Mouse (Mus musculus) MEL (cell line): ENCODE data around the gene Tln2. TPM values are rescaled to one million over a fixed set of nuclear protein-coding genes. Genes with fewer than 3 reads are reported as not detected.

Experiments
- DNase-seq: peaks from one replicate; pipeline ENCODE4 v3.0.0; 2011; ENCODE audit warnings: low read depth, low spot score
- H3K27ac ChIP-seq: 2 replicates; pipeline ENCODE4 v1.5.1; 2012; ENCODE audit warnings: low read depth, mild to moderate bottlenecking, control low read depth, low read length, moderate library complexity; ENCODE audit not compliant: control insufficient read depth
- H3K27me3 ChIP-seq, 2 experiments: fragments of 150-350 bp in 1 of 2; sonication (generic) in 1 of 2; 2 replicates each; pipeline ENCODE4 v1.6.1; 2012; ENCODE audit warnings: low read length in 2 of 2, mild to moderate bottlenecking in 2 of 2, improper control_type of control experiment in 1 of 2, moderate library complexity in 1 of 2; ENCODE audit not compliant: insufficient read depth in 2 of 2, control insufficient read depth in 1 of 2
- H3K36me3 ChIP-seq, 2 experiments: 2 replicates each; pipeline ENCODE4 v1.6.1; 2012 to 2014; ENCODE audit warnings: low read length in 2 of 2, improper control_type of control experiment in 1 of 2, inconsistent platforms in 1 of 2, mild to moderate bottlenecking in 1 of 2; ENCODE audit not compliant: insufficient read depth in 2 of 2, control insufficient read depth in 1 of 2
- H3K4me1 ChIP-seq, 2 experiments: fragments of 150-350 bp in 1 of 2; sonication (generic) in 1 of 2; 2 replicates each; pipeline ENCODE4 v1.6.1; 2012; ENCODE audit warnings: low read length in 2 of 2, improper control_type of control experiment in 1 of 2, mild to moderate bottlenecking in 1 of 2; ENCODE audit not compliant: insufficient read depth in 2 of 2, control insufficient read depth in 1 of 2
- H3K4me3 ChIP-seq, 2 experiments: fragments of 150-350 bp in 1 of 2; sonication (generic) in 1 of 2; 2 replicates each; pipeline ENCODE4 v1.5.1; 2012; ENCODE audit warnings: low read depth in 2 of 2, low read length in 2 of 2, mild to moderate bottlenecking in 2 of 2, moderate library complexity in 2 of 2, control low read depth in 1 of 2, improper control_type of control experiment in 1 of 2; ENCODE audit not compliant: control insufficient read depth in 1 of 2, insufficient read depth in 1 of 2
- H3K79me2 ChIP-seq: 2 replicates; pipeline ENCODE4 v1.6.1; 2012; ENCODE audit warnings: mild to moderate bottlenecking, low read length, moderate library complexity; ENCODE audit not compliant: control insufficient read depth, poor library complexity, insufficient read depth
- H3K9ac ChIP-seq: 2 replicates; pipeline ENCODE4 v1.6.1; 2012; ENCODE audit warnings: low read depth, mild to moderate bottlenecking, control low read depth, low read length, moderate library complexity; ENCODE audit not compliant: control insufficient read depth, poor library complexity, severe bottlenecking
- H3K9me3 ChIP-seq: fragments of 150-350 bp; sonication (generic); replicated peaks from 2 replicates; pipeline ENCODE4 v1.6.1; 2012; ENCODE audit warnings: mild to moderate bottlenecking, low read length, improper control_type of control experiment, moderate library complexity; ENCODE audit not compliant: insufficient read depth
- CHD1 ChIP-seq: IDR thresholded peaks from 2 replicates; pipeline ENCODE4 v1.6.1; 2012; ENCODE audit warnings: low read depth, mild to moderate bottlenecking, inconsistent platforms, low read length, improper control_type of control experiment
- ELF1 ChIP-seq: IDR thresholded peaks from 2 replicates; pipeline ENCODE4 v1.6.1; 2014; ENCODE audit warnings: low read depth, mild to moderate bottlenecking, inconsistent platforms, low read length, improper control_type of control experiment, moderate library complexity
- EP300 ChIP-seq, 2 experiments: IDR thresholded peaks; 2 replicates each; pipeline ENCODE4 v1.6.1; 2011; ENCODE audit warnings: improper control_type of control experiment in 2 of 2, low read length in 2 of 2, low read depth in 1 of 2, mild to moderate bottlenecking in 1 of 2
- ETS1 ChIP-seq: IDR thresholded peaks from 2 replicates; pipeline ENCODE4 v1.6.1; 2012; ENCODE audit warnings: low read depth, mild to moderate bottlenecking, inconsistent platforms, low read length, improper control_type of control experiment, moderate library complexity
- GABPA ChIP-seq: IDR thresholded peaks from 2 replicates; pipeline ENCODE4 v1.6.1; 2012; ENCODE audit warnings: low read depth, mild to moderate bottlenecking, inconsistent platforms, low read length, improper control_type of control experiment, moderate library complexity
- GATA1 ChIP-seq: IDR thresholded peaks from 2 replicates; pipeline ENCODE4 v1.6.1; 2011; ENCODE audit warnings: low read depth, low read length, improper control_type of control experiment
- HCFC1 ChIP-seq: IDR thresholded peaks from 2 replicates; pipeline ENCODE4 v1.6.1; 2012; ENCODE audit warnings: low read depth, mild to moderate bottlenecking, inconsistent platforms, low read length, improper control_type of control experiment, moderate library complexity
- KAT2A ChIP-seq: conservative IDR thresholded peaks from 2 replicates; pipeline ENCODE4 v1.6.1; 2012; ENCODE audit warnings: low read depth, low read length, improper control_type of control experiment, inconsistent platforms
- MEF2A ChIP-seq: IDR thresholded peaks from 2 replicates; pipeline ENCODE4 v1.6.1; 2014; ENCODE audit warnings: low read depth, mild to moderate bottlenecking, inconsistent platforms, low read length, improper control_type of control experiment; ENCODE audit not compliant: poor library complexity, insufficient replicate concordance, severe bottlenecking; ENCODE audit errors: extremely low read depth
- MXI1 ChIP-seq: IDR thresholded peaks from 2 replicates; pipeline ENCODE4 v1.6.1; 2011; ENCODE audit warnings: mild to moderate bottlenecking, low read depth, low read length, improper control_type of control experiment
- MYB ChIP-seq: IDR thresholded peaks from 2 replicates; pipeline ENCODE4 v1.6.1; 2011; ENCODE audit warnings: mild to moderate bottlenecking, low read depth, low read length, improper control_type of control experiment
- MYC ChIP-seq: IDR thresholded peaks from 2 replicates; pipeline ENCODE4 v1.6.1; 2011; ENCODE audit warnings: low read depth, mild to moderate bottlenecking, low read length, improper control_type of control experiment, moderate library complexity
- NELFE ChIP-seq: IDR thresholded peaks from 2 replicates; pipeline ENCODE4 v1.6.1; 2011; ENCODE audit warnings: low read depth, low read length, improper control_type of control experiment
- NRF1 ChIP-seq: IDR thresholded peaks from 2 replicates; pipeline ENCODE4 v1.6.1; 2014; ENCODE audit warnings: low read depth, mild to moderate bottlenecking, inconsistent platforms, low read length, improper control_type of control experiment, moderate library complexity; ENCODE audit not compliant: poor library complexity, insufficient read depth, severe bottlenecking
- POLR2AphosphoS5 ChIP-seq: IDR thresholded peaks from 2 replicates; pipeline ENCODE4 v1.6.1; 2012; ENCODE audit warnings: low read depth, borderline replicate concordance, mild to moderate bottlenecking, inconsistent platforms, low read length, moderate library complexity, mixed read lengths
- RAD21 ChIP-seq: IDR thresholded peaks from 2 replicates; pipeline ENCODE4 v1.6.1; 2011; ENCODE audit warnings: mild to moderate bottlenecking, low read depth, low read length, improper control_type of control experiment
- RCOR1 ChIP-seq: IDR thresholded peaks from 2 replicates; pipeline ENCODE4 v1.6.1; 2012; ENCODE audit warnings: low read depth, mild to moderate bottlenecking, inconsistent platforms, low read length, improper control_type of control experiment
- SIN3A ChIP-seq: IDR thresholded peaks from 2 replicates; pipeline ENCODE4 v1.6.1; 2012; ENCODE audit warnings: low read length, improper control_type of control experiment, inconsistent platforms
- TCF12 ChIP-seq: IDR thresholded peaks from 2 replicates; pipeline ENCODE4 v1.6.1; 2014; ENCODE audit warnings: low read depth, mild to moderate bottlenecking, inconsistent platforms, low read length, improper control_type of control experiment, moderate library complexity
- USF1 ChIP-seq: IDR thresholded peaks from 2 replicates; pipeline ENCODE4 v1.6.1; 2014; ENCODE audit warnings: low read depth, mild to moderate bottlenecking, inconsistent platforms, low read length, improper control_type of control experiment, moderate library complexity
- USF2 ChIP-seq, 2 experiments: IDR thresholded peaks; 2 replicates each; pipeline ENCODE4 v1.6.1; 2011 to 2012; ENCODE audit warnings: improper control_type of control experiment in 2 of 2, low read length in 2 of 2, borderline replicate concordance in 1 of 2, inconsistent platforms in 1 of 2, low read depth in 1 of 2, mild to moderate bottlenecking in 1 of 2; ENCODE audit not compliant: insufficient read depth in 1 of 2
- ZC3H11A ChIP-seq: IDR thresholded peaks from 2 replicates; pipeline ENCODE4 v1.6.1; 2012; ENCODE audit warnings: low read depth, mild to moderate bottlenecking, inconsistent platforms, low read length, improper control_type of control experiment
- ZKSCAN1 ChIP-seq: IDR thresholded peaks from 2 replicates; pipeline ENCODE4 v1.6.1; 2012; ENCODE audit warnings: low read depth, mild to moderate bottlenecking, inconsistent platforms, low read length, improper control_type of control experiment, moderate library complexity
- ZMIZ1 ChIP-seq: IDR thresholded peaks from 2 replicates; pipeline ENCODE4 v1.6.1; 2012; ENCODE audit warnings: low read depth, mild to moderate bottlenecking, inconsistent platforms, low read length, improper control_type of control experiment, moderate library complexity
- ZNF384 ChIP-seq: IDR thresholded peaks from 2 replicates; pipeline ENCODE4 v1.6.1; 2012; ENCODE audit warnings: low read depth, mild to moderate bottlenecking, inconsistent platforms, low read length, improper control_type of control experiment
- polyA plus RNA-seq, 2 experiments: library from polyadenylated mRNA; stranded (reverse) in 1 of 2; unstranded in 1 of 2; fragments of >175 nt in 1 of 2; fragments of >200 nt in 1 of 2; gene quantifications; 2 replicates each; pipeline versions ENCODE4 v1.2.1 to v1.2.4; 2012; ENCODE audit warnings: low replicate concordance in 2 of 2, low read depth in 1 of 2; ENCODE audit not compliant: insufficient read length in 2 of 2, insufficient read depth in 1 of 2, missing spikeins in 1 of 2
- total RNA-seq: library from RNA; depleted of rRNA; stranded (reverse); fragments of 300-350 nt; gene quantifications from 2 replicates; pipeline ENCODE4 v1.2.3, GENCODE M21; 2012

Tln2 gene
- total and polyA plus RNA-seq, 3 experiments: not detected

DNA sequence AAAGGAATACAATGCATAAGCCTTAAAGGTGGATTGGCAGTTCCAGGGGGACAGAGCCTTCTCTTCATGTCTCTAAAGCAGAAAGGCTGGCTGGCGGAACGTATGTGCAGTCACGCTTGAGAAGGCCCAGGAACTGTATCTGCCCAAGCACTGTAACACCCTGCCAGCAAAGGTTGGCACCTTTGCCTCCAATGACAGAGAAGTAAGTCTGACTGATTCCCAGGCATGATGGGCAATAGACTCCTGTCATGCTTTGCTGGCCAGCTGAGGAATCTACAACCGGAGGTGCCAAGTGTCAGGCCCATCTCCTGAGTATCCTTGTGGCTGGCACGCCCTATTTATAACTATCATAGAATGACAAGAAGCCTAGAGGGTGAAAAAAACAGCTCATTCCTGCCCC lies 83.3 kb downstream of the Tln2 start:
- Histone ChIP-seq H3K27ac (no peak overlapping the region), H3K79me2 (no peaks in the 10 kb centered on the region), H3K4me3 (no peak overlapping the region), H3K36me3 (no peaks in the 10 kb centered on the region), H3K27me3 (no peaks in the 10 kb centered on the region), H3K9ac (no peak overlapping the region), H3K9me3 (no peaks in the 10 kb centered on the region), H3K4me1 (no peaks in the 10 kb centered on the region)
- no peak for DNase-seq
- TF ChIP-seq USF2 (IDR thresholded peaks at IDR 0.05; ENCODE audit: borderline replicate concordance in 1 of 2, insufficient read depth in 1 of 2, low read depth in 1 of 2, low read length in 2 of 2): no peak
- no peak for TF ChIP-seq ZKSCAN1
- TF ChIP-seq RAD21: no peak
- no peak for TF ChIP-seq ELF1
- TF ChIP-seq EP300 (IDR thresholded peaks at IDR 0.05; ENCODE audit: low read depth in 1 of 2, low read length in 2 of 2): no peak
- no peak for TF ChIP-seq MXI1
- TF ChIP-seq TCF12: no peak
- TF ChIP-seq KAT2A: no peak
- TF ChIP-seq GABPA: no peak
- TF ChIP-seq MYB: no peak
- TF ChIP-seq SIN3A: no peak
- TF ChIP-seq HCFC1: no peak
- TF ChIP-seq ETS1: no peak
- TF ChIP-seq USF1: no peak
- TF ChIP-seq NELFE: no peak
- TF ChIP-seq RCOR1: no peak

DNA sequence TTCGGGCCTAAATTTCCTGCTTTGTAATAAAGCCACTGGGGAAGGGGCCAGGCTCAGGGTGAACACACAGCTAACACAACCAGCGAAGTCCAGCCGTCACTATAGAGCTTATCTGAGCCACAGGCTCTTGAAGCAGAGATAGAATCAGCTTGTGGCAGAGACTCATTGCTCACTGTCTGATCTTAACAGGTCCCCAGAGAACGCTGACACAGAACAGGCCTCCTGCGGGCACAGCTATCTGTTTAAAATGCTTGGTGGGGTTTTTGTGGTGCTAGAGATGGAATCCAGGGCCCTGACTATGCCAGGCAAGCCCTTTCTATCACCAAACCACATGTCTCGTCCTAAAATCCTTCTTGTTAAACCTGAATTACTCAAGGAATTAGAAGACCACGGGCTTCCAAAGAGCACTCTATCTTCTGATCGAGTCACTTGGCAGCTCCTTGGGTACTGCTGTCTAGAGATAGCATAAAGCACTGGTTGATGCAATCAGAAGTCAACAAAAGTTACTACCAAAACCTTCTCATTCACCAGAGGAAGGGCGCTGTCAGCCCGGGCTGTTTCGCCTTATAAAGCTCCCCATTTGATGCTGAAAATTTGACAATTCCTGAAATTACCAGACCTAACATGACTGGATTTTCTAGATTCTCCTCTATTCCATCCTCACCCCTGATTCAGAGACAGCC lies 95.9 kb downstream of the Tln2 start:
- Histone ChIP-seq H3K36me3 (no peaks in the 10 kb centered on the region), H3K27me3 (no peaks in the 10 kb centered on the region), H3K79me2 (no peaks in the 10 kb centered on the region)
- TF ChIP-seq NRF1 (no peak), RCOR1 (no peak), ZNF384 (no peak), USF1 (no peak), MYC (no peak), ZMIZ1 (no peak), TCF12 (no peak), USF2 (IDR thresholded peaks at IDR 0.05; ENCODE audit: borderline replicate concordance in 1 of 2, insufficient read depth in 1 of 2, low read depth in 1 of 2, low read length in 2 of 2) (no peak), CHD1 (no peak), POLR2AphosphoS5 (no peak), MXI1 (no peak), ZC3H11A (no peak), GATA1 (no peak), MEF2A (no peak)
- TF ChIP-seq, all 39 proteins: peak for 0
- Histone ChIP-seq H3K4me1 (no peaks in the 10 kb centered on the region), H3K4me3 (no peak overlapping the region), H3K9ac (no peak overlapping the region), H3K27ac (no peak overlapping the region), H3K9me3 (no peaks in the 10 kb centered on the region)
- no peak for DNase-seq
